Mouse (Mus musculus) CH12.LX (cell line): ENCODE results near the gene Syne1. TPM values are rescaled to one million over a fixed set of nuclear protein-coding genes. Genes with fewer than 3 reads are reported as not detected.

Experiments
- DNase-seq: peaks from one replicate; pipeline ENCODE4 v3.0.0-alpha.2; 2013; ENCODE audit errors: extremely low read depth
- H3K27ac ChIP-seq: 2 replicates; pipeline ENCODE4 v1.5.1; 2012; ENCODE audit warnings: low read depth, mild to moderate bottlenecking, control low read depth, moderate library complexity; ENCODE audit not compliant: insufficient read depth
- H3K27me3 ChIP-seq: replicated peaks from 2 replicates; pipeline ENCODE3; 2012; ENCODE audit warnings: inconsistent platforms
- H3K36me3 ChIP-seq, 2 experiments: replicated peaks in 1 of 2; 2 replicates each; pipeline versions ENCODE3 to v1.6.1; 2012; ENCODE audit warnings: inconsistent platforms in 1 of 2, low read length in 1 of 2, mild to moderate bottlenecking in 1 of 2, mixed read lengths in 1 of 2, moderate library complexity in 1 of 2; ENCODE audit not compliant: control insufficient read depth in 1 of 2, insufficient read depth in 1 of 2
- H3K4me1 ChIP-seq, 2 experiments: 2 replicates each; pipeline ENCODE4 v1.6.1; 2012; ENCODE audit warnings: inconsistent platforms in 1 of 2, moderate library complexity in 1 of 2; ENCODE audit not compliant: insufficient read depth in 2 of 2, control insufficient read depth in 1 of 2
- H3K4me2 ChIP-seq: 2 replicates; pipeline ENCODE4 v1.6.1; 2012; ENCODE audit warnings: low read depth, mild to moderate bottlenecking, control low read depth; ENCODE audit not compliant: poor library complexity, insufficient read depth, severe bottlenecking
- H3K4me3 ChIP-seq, 3 experiments: fragments of 150-350 bp in 1 of 3; sonication (generic) in 1 of 3; replicated peaks in 1 of 3; 2 replicates each; pipeline versions ENCODE3 to v1.5.1; 2011 to 2012; ENCODE audit warnings: low read depth in 2 of 3, low read length in 2 of 3, mild to moderate bottlenecking in 2 of 3, moderate library complexity in 2 of 3, control low read depth in 1 of 3, improper control_type of control experiment in 1 of 3, inconsistent platforms in 1 of 3, mixed read lengths in 1 of 3; ENCODE audit not compliant: poor library complexity in 1 of 3
- H3K79me2 ChIP-seq: replicated peaks from 2 replicates; pipeline ENCODE4 v1.6.1; 2012; ENCODE audit warnings: mild to moderate bottlenecking, moderate library complexity; ENCODE audit not compliant: control insufficient read depth, poor library complexity, insufficient read depth, severe bottlenecking; ENCODE audit errors: extremely low read depth
- H3K9ac ChIP-seq: 2 replicates; pipeline ENCODE4 v1.6.1; 2012; ENCODE audit warnings: low read depth, mild to moderate bottlenecking, control low read depth, moderate library complexity; ENCODE audit not compliant: insufficient read depth
- H3K9me3 ChIP-seq: replicated peaks from 2 replicates; pipeline ENCODE3; 2012; ENCODE audit warnings: low read length, inconsistent platforms, mixed read lengths
- BHLHE40 ChIP-seq: IDR thresholded peaks from 2 replicates; pipeline ENCODE4 v1.6.1; 2011; ENCODE audit warnings: mild to moderate bottlenecking, low read depth, low read length, improper control_type of control experiment
- CHD1 ChIP-seq: IDR thresholded peaks from 2 replicates; pipeline ENCODE4 v1.6.1; 2012; ENCODE audit warnings: low read depth, low read length, improper control_type of control experiment, inconsistent platforms
- CHD2 ChIP-seq: IDR thresholded peaks from 2 replicates; pipeline ENCODE4 v1.6.1; 2011; ENCODE audit warnings: low read length, improper control_type of control experiment
- EP300 ChIP-seq: IDR thresholded peaks from 2 replicates; pipeline ENCODE4 v1.6.1; 2011; ENCODE audit warnings: low read length, improper control_type of control experiment
- GABPA ChIP-seq: IDR thresholded peaks from 2 replicates; pipeline ENCODE4 v1.6.1; 2012; ENCODE audit warnings: low read depth, low read length, improper control_type of control experiment, inconsistent platforms; ENCODE audit not compliant: insufficient replicate concordance
- HCFC1 ChIP-seq: IDR thresholded peaks from 2 replicates; pipeline ENCODE4 v1.6.1; 2012; ENCODE audit warnings: low read depth, mild to moderate bottlenecking, inconsistent platforms, low read length, improper control_type of control experiment
- JUN ChIP-seq: IDR thresholded peaks from 2 replicates; pipeline ENCODE4 v1.6.1; 2011; ENCODE audit warnings: low read depth, mild to moderate bottlenecking, low read length, improper control_type of control experiment, moderate library complexity; ENCODE audit not compliant: insufficient read depth
- JUND ChIP-seq: conservative IDR thresholded peaks from 2 replicates; pipeline ENCODE4 v1.6.1; 2011; ENCODE audit warnings: low read depth, low read length, improper control_type of control experiment
- KAT2A ChIP-seq: IDR thresholded peaks from 2 replicates; pipeline ENCODE4 v1.6.1; 2012; ENCODE audit warnings: low read length, improper control_type of control experiment, inconsistent platforms; ENCODE audit not compliant: insufficient replicate concordance
- MXI1 ChIP-seq: IDR thresholded peaks from 2 replicates; pipeline ENCODE4 v1.6.1; 2011; ENCODE audit warnings: mild to moderate bottlenecking, low read depth, low read length, improper control_type of control experiment
- MYC ChIP-seq: IDR thresholded peaks from 2 replicates; pipeline ENCODE4 v1.6.1; 2011; ENCODE audit warnings: low read depth, mild to moderate bottlenecking, improper control_type of control experiment, low read length
- NELFE ChIP-seq: IDR thresholded peaks from 2 replicates; pipeline ENCODE4 v1.6.1; 2011; ENCODE audit warnings: low read depth, low read length, improper control_type of control experiment
- NRF1 ChIP-seq: IDR thresholded peaks from 2 replicates; pipeline ENCODE4 v1.6.1; 2014; ENCODE audit warnings: low read depth, mild to moderate bottlenecking, inconsistent platforms, low read length, improper control_type of control experiment, moderate library complexity
- PAX5 ChIP-seq: IDR thresholded peaks from 2 replicates; pipeline ENCODE4 v1.6.1; 2012; ENCODE audit warnings: low read length, inconsistent platforms, mixed read lengths
- POLR2A ChIP-seq: IDR thresholded peaks from 2 replicates; pipeline ENCODE4 v1.6.1; 2011; ENCODE audit warnings: low read depth, mild to moderate bottlenecking, improper control_type of control experiment, low read length
- RAD21 ChIP-seq: IDR thresholded peaks from 2 replicates; pipeline ENCODE4 v1.6.1; 2011; ENCODE audit warnings: low read depth, mild to moderate bottlenecking, low read length, improper control_type of control experiment, moderate library complexity
- SMC3 ChIP-seq: IDR thresholded peaks from 2 replicates; pipeline ENCODE4 v1.6.1; 2011; ENCODE audit warnings: low read depth, low read length, improper control_type of control experiment
- TBP ChIP-seq: conservative IDR thresholded peaks from 2 replicates; pipeline ENCODE4 v1.6.1; 2011; ENCODE audit warnings: low read depth, low read length, improper control_type of control experiment
- TCF12 ChIP-seq: IDR thresholded peaks from 2 replicates; pipeline ENCODE4 v1.6.1; 2014; ENCODE audit warnings: low read depth, mild to moderate bottlenecking, inconsistent platforms, low read length, improper control_type of control experiment
- UBTF ChIP-seq: IDR thresholded peaks from 2 replicates; pipeline ENCODE4 v1.6.1; 2012; ENCODE audit warnings: low read depth, mild to moderate bottlenecking, inconsistent platforms, low read length, improper control_type of control experiment, moderate library complexity
- USF1 ChIP-seq: IDR thresholded peaks from 2 replicates; pipeline ENCODE4 v1.6.1; 2014; ENCODE audit warnings: low read depth, mild to moderate bottlenecking, inconsistent platforms, low read length, improper control_type of control experiment
- ZKSCAN1 ChIP-seq: IDR thresholded peaks from 2 replicates; pipeline ENCODE4 v1.6.1; 2012; ENCODE audit warnings: low read depth, inconsistent platforms, low read length, improper control_type of control experiment, borderline replicate concordance
- dilution Hi-C: fragments of 300-500 bp; cut with MboI; formaldehyde crosslinking; loops from 2 replicates; pipeline ENCODE4 v1.14.3; 2020; ENCODE audit warnings: low sequenced_read_pairs; ENCODE audit not compliant: extremely low pct_unique_long_range_greater_than_20kb, extremely low pct_ligation_motif_present
- in situ Hi-C: fragments of 300-500 bp; cut with MboI; formaldehyde crosslinking; loops from 3 replicates; pipeline ENCODE4 v1.14.3; 2019; ENCODE audit warnings: low sequenced_read_pairs, low pct_ligation_motif_present, low pct_unique_long_range_greater_than_20kb, mixed read lengths
- polyA plus RNA-seq: library from polyadenylated mRNA; unstranded; fragments of >175 nt; gene quantifications from 2 replicates; pipeline ENCODE4 v1.2.1, GENCODE M21; 2012; ENCODE audit warnings: low read depth; ENCODE audit not compliant: insufficient read length
- total RNA-seq, 2 experiments: library from RNA; depleted of rRNA; stranded (reverse); fragments of 300-350 nt in 1 of 2; fragments of >200 nt in 1 of 2; gene quantifications; 2 replicates each; pipeline ENCODE4 v1.2.3; 2012 to 2014

Syne1 gene
- total and polyA plus RNA-seq, 3 experiments = 3.1 to 7.6 (median 3.6) TPM

- Histone ChIP-seq H3K4me3 (no peak overlapping the region), H3K36me3 (no peaks in the 10 kb centered on the region), H3K27me3 (no peaks in the 10 kb centered on the region), H3K9me3 (peaks cover 2% of the 10 kb centered on the region), H3K27ac (no peak overlapping the region), H3K4me2 (no peak overlapping the region), H3K79me2 (no peaks in the 10 kb centered on the region), H3K4me1 (no peaks in the 10 kb centered on the region), H3K9ac (no peak overlapping the region)
- dilution Hi-C loops (no loop called here), in situ Hi-C loops (no loop called here)
- DNase-seq = no peak
- TF ChIP-seq ZKSCAN1 (no peak), USF1 (no peak), PAX5 (no peak), UBTF (no peak), KAT2A (no peak), JUND (no peak), MYC (no peak), SMC3 (no peak), NELFE (no peak), TCF12 (no peak), CHD2 (no peak), GABPA (no peak), EP300 (no peak), CHD1 (no peak)
These were observed 10.4 kb upstream of the Syne1 start for GRCm38 (mm10) chr10:5561706-5562105.

GRCm38 (mm10) chr10:5560526-5560925, 9.2 kb upstream of the Syne1 start:
- no peaks in the 10 kb centered on the region for H3K36me3 ChIP-seq
- H3K79me2 ChIP-seq = no peaks in the 10 kb centered on the region
- DNase-seq = no peak
- no peak for TF ChIP-seq TBP
- TF ChIP-seq, all 38 proteins: peak for 0
- Histone ChIP-seq H3K9ac (no peak overlapping the region), H3K27ac (no peak overlapping the region), H3K4me2 (no peak overlapping the region), H3K9me3 (peaks cover 2% of the 10 kb centered on the region), H3K4me1 (no peaks in the 10 kb centered on the region), H3K4me3 (no peak overlapping the region), H3K27me3 (no peaks in the 10 kb centered on the region)
- in situ Hi-C loops (no loop called here), dilution Hi-C loops (no loop called here)

- no peak overlapping the region for H3K4me3 ChIP-seq
- no peaks in the 10 kb centered on the region for H3K36me3 ChIP-seq
- peaks cover 2% of the 10 kb centered on the region for H3K9me3 ChIP-seq
- no peaks in the 10 kb centered on the region for H3K4me1 ChIP-seq
- in situ Hi-C loops (no loop called here), dilution Hi-C loops (no loop called here)
- no peaks in the 10 kb centered on the region for H3K27me3 ChIP-seq
- H3K4me2 ChIP-seq = no peak overlapping the region
- TF ChIP-seq RAD21 = no peak
- no peak for TF ChIP-seq UBTF
- no peak for TF ChIP-seq USF1
- TF ChIP-seq KAT2A = no peak
- no peak for TF ChIP-seq JUN
- no peak for TF ChIP-seq POLR2A
- no peak for TF ChIP-seq HCFC1
- TF ChIP-seq MXI1 = no peak
- TF ChIP-seq NRF1 = no peak
- no peak for TF ChIP-seq BHLHE40
- H3K9ac ChIP-seq = no peak overlapping the region
- DNase-seq = no peak
- H3K27ac ChIP-seq = no peak overlapping the region
- no peaks in the 10 kb centered on the region for H3K79me2 ChIP-seq
These were observed 7.5 kb upstream of the Syne1 start for GRCm38 (mm10) chr10:5558808-5559207.
